Mouse (Mus musculus) gastrocnemius, postnatal 14 days (tissue): ENCODE measurements at regions not wholly inside any gene's neighbourhood (a gene's known extent, or its start where the extent isn't known, plus 50 kb on each side); places are given as distances from the start of the nearest gene placed in this dataset.

Experiments
- DNase-seq: peaks from one replicate; pipeline ENCODE4 v3.0.0; 2021; ENCODE audit warnings: mixed read lengths
- intact Hi-C: fragments of 180-260 bp; cut with DNase I; formaldehyde crosslinking; loops from one replicate; pipeline ENCODE4 v1.15.1; 2025; ENCODE audit warnings: low total_unique reads

- intact Hi-C loops, result no loop called here
- DNase-seq, result no peak
Measured at GRCm38 (mm10) chr17:80891656-80892055, 52.8 kb upstream of the Tmem178 start.

- no peak for DNase-seq
- intact Hi-C loops, result no loop called here
Measured at GRCm38 (mm10) chr17:80889095-80889494, 55.3 kb upstream of the Tmem178 start.

GRCm38 (mm10) chr17:80887749-80888119, 56.7 kb upstream of the Tmem178 start:
- no peak for DNase-seq
- intact Hi-C loops, result no loop called here

- intact Hi-C loops, result no loop called here
- DNase-seq, result no peak
Measured at GRCm38 (mm10) chr17:80887021-80887748, 57.2 kb upstream of the Tmem178 start.

GRCm38 (mm10) chr17:80886211-80886701, 58.2 kb upstream of the Tmem178 start:
- intact Hi-C loops, result no loop called here
- no peak for DNase-seq

GRCm38 (mm10) chr17:80885706-80886105, 58.7 kb upstream of the Tmem178 start:
- intact Hi-C loops, result no loop called here

GRCm38 (mm10) chr17:80884886-80885285, 59.5 kb upstream of the Tmem178 start:
- DNase-seq, result no peak
- intact Hi-C loops, result no loop called here

More at GRCm38 (mm10) chr17:80885706-80886105, 58.7 kb upstream of the Tmem178 start:
- DNase-seq, result no peak

- intact Hi-C loops, result no loop called here
- DNase-seq, result no peak
Measured at GRCm38 (mm10) chr17:80882476-80882875, 62.0 kb upstream of the Tmem178 start.

GRCm38 (mm10) chr17:80880325-80880724, 64.1 kb upstream of the Tmem178 start:
- DNase-seq, result no peak
- intact Hi-C loops, result no loop called here

- intact Hi-C loops, result no loop called here
Measured at GRCm38 (mm10) chr17:80875352-80876044, 68.9 kb upstream of the Tmem178 start.

GRCm38 (mm10) chr17:80870965-80871364, 73.5 kb upstream of the Tmem178 start:
- intact Hi-C loops, result no loop called here
- no peak for DNase-seq

More at GRCm38 (mm10) chr17:80875352-80876044, 68.9 kb upstream of the Tmem178 start:
- DNase-seq, result peak; percentile 15

GRCm38 (mm10) chr17:80862338-80862737, 82.1 kb upstream of the Tmem178 start:
- intact Hi-C loops, result no loop called here
- DNase-seq, result no peak

- intact Hi-C loops, result no loop called here
- DNase-seq, result no peak
Measured at GRCm38 (mm10) chr17:80846996-80847810, 97.2 kb upstream of the Tmem178 start.

GRCm38 (mm10) chr17:80845349-80845748, 99.1 kb upstream of the Tmem178 start:
- intact Hi-C loops, result no loop called here
- no peak for DNase-seq

- DNase-seq, result no peak
- intact Hi-C loops, result no loop called here
Measured at GRCm38 (mm10) chr17:80841903-80842302, 102.5 kb upstream of the Tmem178 start.

GRCm38 (mm10) chr17:80840896-80841295, 103.5 kb upstream of the Tmem178 start:
- no peak for DNase-seq
- intact Hi-C loops, result no loop called here

- no peak for DNase-seq
- intact Hi-C loops, result no loop called here
Measured at GRCm38 (mm10) chr17:80840452-80840851, 104.0 kb upstream of the Tmem178 start.

- DNase-seq, result no peak
- intact Hi-C loops, result no loop called here
Measured at GRCm38 (mm10) chr17:80834701-80835100, 106.4 kb upstream of the Map4k3 start.

- intact Hi-C loops, result no loop called here
- no peak for DNase-seq
Measured at GRCm38 (mm10) chr17:80834176-80834517, 105.9 kb upstream of the Map4k3 start.
